Mouse (Mus musculus): ENCODE results near the gene Camta1.

The Camta1 gene

GRCm38 (mm10) chr4:151438561-151438960 is 423.1 kb downstream of the Camta1 start:
- TF ChIP-seq CTCF (conservative IDR thresholded peaks at IDR 0.05; ENCODE audit: low read length), result no peak
- no peak for TF ChIP-seq NANOG (IDR thresholded peaks at IDR 0.05; ENCODE audit: borderline replicate concordance, low read length)
- TF ChIP-seq POU5F1 (IDR thresholded peaks at IDR 0.05; ENCODE audit: borderline replicate concordance, low read length), result no peak
- H3K4me3 ChIP-seq (replicated peaks; ENCODE audit: low read length), result no peak overlapping the region

GRCm38 (mm10) chr4:151437859-151438258 is 423.8 kb downstream of the Camta1 start:
- H3K9me3 ChIP-seq (ENCODE audit: low read length), result peaks cover 2% of the 10 kb centered on the region; the same call in 1 of the 2 replicates
- H3K4me1 ChIP-seq (replicated peaks; ENCODE audit: low read depth, low read length), result no peaks in the 10 kb centered on the region
- H3K27me3 ChIP-seq (ENCODE audit: insufficient read depth, low read length), result no peaks in the 10 kb centered on the region
- H3K4me3 ChIP-seq (replicated peaks; ENCODE audit: low read length), result no peak overlapping the region
- no peaks in the 10 kb centered on the region for H3K36me3 ChIP-seq (ENCODE audit: insufficient read depth, low read length)
- TF ChIP-seq NANOG (IDR thresholded peaks at IDR 0.05; ENCODE audit: borderline replicate concordance, low read length), result no peak
- TF ChIP-seq POU5F1 (IDR thresholded peaks at IDR 0.05; ENCODE audit: borderline replicate concordance, low read length), result no peak
- TF ChIP-seq CTCF (conservative IDR thresholded peaks at IDR 0.05; ENCODE audit: low read length), result no peak

More at GRCm38 (mm10) chr4:151438561-151438960, 423.1 kb downstream of the Camta1 start:
- H3K9me3 ChIP-seq (ENCODE audit: low read length), result peaks cover 2% of the 10 kb centered on the region; the same call in 1 of the 2 replicates
- no peaks in the 10 kb centered on the region for H3K4me1 ChIP-seq (replicated peaks; ENCODE audit: low read depth, low read length)
- no peaks in the 10 kb centered on the region for H3K27me3 ChIP-seq (ENCODE audit: insufficient read depth, low read length)
- H3K36me3 ChIP-seq (ENCODE audit: insufficient read depth, low read length), result no peaks in the 10 kb centered on the region

- Histone ChIP-seq H3K4me3 (replicated peaks; ENCODE audit: low read length) (no peak overlapping the region), H3K27me3 (ENCODE audit: insufficient read depth, low read length) (no peaks in the 10 kb centered on the region), H3K9me3 (ENCODE audit: low read length) (no peaks in the 10 kb centered on the region), H3K4me1 (replicated peaks; ENCODE audit: low read depth, low read length) (0 out of 2 replicates have a peak, but pooled peaks cover 2% of the 10 kb centered on the region), H3K36me3 (ENCODE audit: insufficient read depth, low read length) (no peaks in the 10 kb centered on the region)
- TF ChIP-seq CTCF (conservative IDR thresholded peaks at IDR 0.05; ENCODE audit: low read length), result peak; percentile 39
- TF ChIP-seq NANOG (IDR thresholded peaks at IDR 0.05; ENCODE audit: borderline replicate concordance, low read length), result no peak
Measured at GRCm38 (mm10) chr4:151425133-151425532, 436.5 kb downstream of the Camta1 start.

- H3K4me1 ChIP-seq (replicated peaks; ENCODE audit: low read depth, low read length), result no peaks in the 10 kb centered on the region
- H3K9me3 ChIP-seq (ENCODE audit: low read length), result no peaks in the 10 kb centered on the region
- no peaks in the 10 kb centered on the region for H3K27me3 ChIP-seq (ENCODE audit: insufficient read depth, low read length)
- H3K4me3 ChIP-seq (replicated peaks; ENCODE audit: low read length), result no peak overlapping the region
- TF ChIP-seq NANOG (IDR thresholded peaks at IDR 0.05; ENCODE audit: borderline replicate concordance, low read length), result no peak
- H3K36me3 ChIP-seq (ENCODE audit: insufficient read depth, low read length), result no peaks in the 10 kb centered on the region
Measured at GRCm38 (mm10) chr4:151422922-151423321, 438.8 kb downstream of the Camta1 start.

- Histone ChIP-seq H3K36me3 (ENCODE audit: insufficient read depth, low read length) (no peaks in the 10 kb centered on the region), H3K9me3 (ENCODE audit: low read length) (no peaks in the 10 kb centered on the region), H3K4me3 (replicated peaks; ENCODE audit: low read length) (no peak overlapping the region), H3K27me3 (ENCODE audit: insufficient read depth, low read length) (no peaks in the 10 kb centered on the region), H3K4me1 (replicated peaks; ENCODE audit: low read depth, low read length) (no peaks in the 10 kb centered on the region)
- TF ChIP-seq POU5F1 (IDR thresholded peaks at IDR 0.05; ENCODE audit: borderline replicate concordance, low read length), result no peak
- no peak for TF ChIP-seq CTCF (conservative IDR thresholded peaks at IDR 0.05; ENCODE audit: low read length)
- no peak for TF ChIP-seq NANOG (IDR thresholded peaks at IDR 0.05; ENCODE audit: borderline replicate concordance, low read length)
Measured at GRCm38 (mm10) chr4:151422361-151422760, 439.3 kb downstream of the Camta1 start.

GRCm38 (mm10) chr4:151418344-151418875 is 443.3 kb downstream of the Camta1 start:
- H3K9me3 ChIP-seq (ENCODE audit: low read length), result no peaks in the 10 kb centered on the region
- no peaks in the 10 kb centered on the region for H3K27me3 ChIP-seq (ENCODE audit: insufficient read depth, low read length)
- TF ChIP-seq CTCF (conservative IDR thresholded peaks at IDR 0.05; ENCODE audit: low read length), result no peak
- no peak for TF ChIP-seq POU5F1 (IDR thresholded peaks at IDR 0.05; ENCODE audit: borderline replicate concordance, low read length)
- TF ChIP-seq NANOG (IDR thresholded peaks at IDR 0.05; ENCODE audit: borderline replicate concordance, low read length), result no peak

GRCm38 (mm10) chr4:151415812-151416211 is 445.9 kb downstream of the Camta1 start:
- Histone ChIP-seq H3K36me3 (ENCODE audit: insufficient read depth, low read length) (no peaks in the 10 kb centered on the region), H3K4me1 (replicated peaks; ENCODE audit: low read depth, low read length) (peaks cover 15% of the 10 kb centered on the region), H3K9me3 (ENCODE audit: low read length) (no peaks in the 10 kb centered on the region), H3K4me3 (replicated peaks; ENCODE audit: low read length) (no peak overlapping the region), H3K27me3 (ENCODE audit: insufficient read depth, low read length) (peaks cover 3% of the 10 kb centered on the region; the same call in 1 of the 2 replicates)
- TF ChIP-seq NANOG (IDR thresholded peaks at IDR 0.05; ENCODE audit: borderline replicate concordance, low read length) (no peak), CTCF (conservative IDR thresholded peaks at IDR 0.05; ENCODE audit: low read length) (no peak), POU5F1 (IDR thresholded peaks at IDR 0.05; ENCODE audit: borderline replicate concordance, low read length) (no peak)

More at GRCm38 (mm10) chr4:151418344-151418875, 443.3 kb downstream of the Camta1 start:
- H3K4me3 ChIP-seq (replicated peaks; ENCODE audit: low read length), result no peak overlapping the region
- no peaks in the 10 kb centered on the region for H3K4me1 ChIP-seq (replicated peaks; ENCODE audit: low read depth, low read length)
- no peaks in the 10 kb centered on the region for H3K36me3 ChIP-seq (ENCODE audit: insufficient read depth, low read length)

GRCm38 (mm10) chr4:151415376-151415775 is 446.3 kb downstream of the Camta1 start:
- H3K4me1 ChIP-seq (replicated peaks; ENCODE audit: low read depth, low read length), result peaks cover 16% of the 10 kb centered on the region
- TF ChIP-seq CTCF (conservative IDR thresholded peaks at IDR 0.05; ENCODE audit: low read length) (no peak), NANOG (IDR thresholded peaks at IDR 0.05; ENCODE audit: borderline replicate concordance, low read length) (no peak), POU5F1 (IDR thresholded peaks at IDR 0.05; ENCODE audit: borderline replicate concordance, low read length) (no peak)
- no peaks in the 10 kb centered on the region for H3K9me3 ChIP-seq (ENCODE audit: low read length)
- no peak overlapping the region for H3K4me3 ChIP-seq (replicated peaks; ENCODE audit: low read length)
- peaks cover 3% of the 10 kb centered on the region; the same call in 1 of the 2 replicates for H3K27me3 ChIP-seq (ENCODE audit: insufficient read depth, low read length)
- H3K36me3 ChIP-seq (ENCODE audit: insufficient read depth, low read length), result no peaks in the 10 kb centered on the region

GRCm38 (mm10) chr4:151414952-151415351 is 446.7 kb downstream of the Camta1 start:
- TF ChIP-seq NANOG (IDR thresholded peaks at IDR 0.05; ENCODE audit: borderline replicate concordance, low read length), result no peak
- no peak for TF ChIP-seq POU5F1 (IDR thresholded peaks at IDR 0.05; ENCODE audit: borderline replicate concordance, low read length)
- no peak for TF ChIP-seq CTCF (conservative IDR thresholded peaks at IDR 0.05; ENCODE audit: low read length)
- peaks cover 16% of the 10 kb centered on the region for H3K4me1 ChIP-seq (replicated peaks; ENCODE audit: low read depth, low read length)

More at GRCm38 (mm10) chr4:151414952-151415351, 446.7 kb downstream of the Camta1 start:
- Histone ChIP-seq H3K9me3 (ENCODE audit: low read length) (no peaks in the 10 kb centered on the region), H3K27me3 (ENCODE audit: insufficient read depth, low read length) (peaks cover 3% of the 10 kb centered on the region; the same call in 1 of the 2 replicates), H3K4me3 (replicated peaks; ENCODE audit: low read length) (no peak overlapping the region), H3K36me3 (ENCODE audit: insufficient read depth, low read length) (no peaks in the 10 kb centered on the region)
